Mouse (Mus musculus) Patski (cell line): ENCODE results near the gene Immp2l. TPM values are rescaled to one million over a fixed set of nuclear protein-coding genes. Genes with fewer than 3 reads are reported as not detected.

Experiments used
- ATAC-seq: fragments of 100-300 bp; one replicate; pipeline ENCODE4 v1.8.0; 2021
- CTCF ChIA-PET: fragments of 350-600 bp; sonication (Branson Sonifier 250); formaldehyde crosslinking; loops from one replicate; lab custom pipeline; 2022; ENCODE audit warnings: inconsistent platforms; lab: Charles Lee
- POLR2A ChIA-PET: fragments of 350-600 bp; sonication (Branson Sonifier 250); formaldehyde crosslinking; loops from one replicate; lab custom pipeline; 2022; ENCODE audit warnings: antibody characterized with exemption, inconsistent platforms; lab: Charles Lee
- DNase-seq: peaks from one replicate; pipeline ENCODE4 v3.0.0-alpha.2; 2011; ENCODE audit warnings: low read depth, low spot score
- H3K27me3 ChIP-seq: fragments of 371-371 bp; one replicate; pipeline ENCODE4 v1.5.1; 2021
- CTCF ChIP-seq: fragments of 100-300 bp; IDR thresholded peaks from one replicate; pipeline ENCODE4 v1.5.1; 2021
- in situ Hi-C: fragments of 300-500 bp; cut with MboI; formaldehyde crosslinking; loops from 3 replicates; pipeline ENCODE4 v1.11.1; 2018; ENCODE audit warnings: low pct_unique_long_range_greater_than_20kb, mixed read lengths
- polyA plus RNA-seq: library from polyadenylated mRNA; unstranded; gene quantifications from one replicate; pipeline ENCODE4 v1.2.3, GENCODE M21; 2021

Gene Immp2l
- polyA plus RNA-seq, 1 experiment from 2014 or later: 21.6 TPM

- POLR2A ChIA-PET: no interaction called here
Observed at GRCm38 (mm10) chr12:41050945-41051344, 27.1 kb downstream of the Immp2l start.

GRCm38 (mm10) chr12:41052897-41053296 lies 29.0 kb downstream of the Immp2l start:
- H3K27me3 ChIP-seq: no peaks in the 10 kb centered on the region

More at GRCm38 (mm10) chr12:41050945-41051344, 27.1 kb downstream of the Immp2l start:
- TF ChIP-seq CTCF: no peak
- in situ Hi-C loops: no loop called here
- no peaks in the 10 kb centered on the region for H3K27me3 ChIP-seq
- CTCF ChIA-PET: no interaction called here
- DNase-seq (no peak), ATAC-seq (no peak)

GRCm38 (mm10) chr12:41054006-41054791 lies 30.3 kb downstream of the Immp2l start:
- CTCF ChIA-PET: no interaction called here
- in situ Hi-C loops: no loop called here
- no peaks in the 10 kb centered on the region for H3K27me3 ChIP-seq
- POLR2A ChIA-PET: no interaction called here
- TF ChIP-seq CTCF: no peak
- ATAC-seq (no peak), DNase-seq (no peak)

More at GRCm38 (mm10) chr12:41052897-41053296, 29.0 kb downstream of the Immp2l start:
- no peak for TF ChIP-seq CTCF
- ChIA-PET CTCF (no interaction called here), POLR2A (no interaction called here)
- DNase-seq: no peak
- in situ Hi-C loops: no loop called here
- no peak for ATAC-seq

- in situ Hi-C loops: no loop called here
- ATAC-seq (no peak), DNase-seq (no peak)
- ChIA-PET POLR2A (no interaction called here), CTCF (no interaction called here)
- TF ChIP-seq CTCF: no peak
- H3K27me3 ChIP-seq: no peaks in the 10 kb centered on the region
Observed at GRCm38 (mm10) chr12:41055941-41056340, 32.1 kb downstream of the Immp2l start.

- POLR2A ChIA-PET: no interaction called here
- no peak for TF ChIP-seq CTCF
- no peak for DNase-seq
- no peaks in the 10 kb centered on the region for H3K27me3 ChIP-seq
- no peak for ATAC-seq
- CTCF ChIA-PET: no interaction called here
- in situ Hi-C loops: no loop called here
Observed at GRCm38 (mm10) chr12:41063281-41063680, 39.4 kb downstream of the Immp2l start.

- H3K27me3 ChIP-seq: no peaks in the 10 kb centered on the region
- DNase-seq: peak; percentile 37
- peak; percentile 52 for ATAC-seq
- in situ Hi-C loops: no loop called here
- CTCF ChIA-PET: no interaction called here
- POLR2A ChIA-PET: no interaction called here
- TF ChIP-seq CTCF: no peak
Observed at GRCm38 (mm10) chr12:41081843-41082242, 58.0 kb downstream of the Immp2l start.

GRCm38 (mm10) chr12:41084370-41085089 lies 60.6 kb downstream of the Immp2l start:
- CTCF ChIA-PET: no interaction called here
- in situ Hi-C loops: no loop called here

GRCm38 (mm10) chr12:41089931-41090366 lies 66.1 kb downstream of the Immp2l start:
- DNase-seq (peak; percentile 10), ATAC-seq (peak; percentile 76)
- no peak for TF ChIP-seq CTCF
- ChIA-PET POLR2A (no interaction called here), CTCF (interaction anchor here (1.1 kb wide), 1 partner anchor 247 kb away, joined by 3 read pairs; no protein-coding TSS in a partner anchor)
- H3K27me3 ChIP-seq: no peaks in the 10 kb centered on the region
- in situ Hi-C loops: no loop called here

More at GRCm38 (mm10) chr12:41084370-41085089, 60.6 kb downstream of the Immp2l start:
- POLR2A ChIA-PET: no interaction called here
- DNase-seq: no peak
- ATAC-seq: no peak
- no peaks in the 10 kb centered on the region for H3K27me3 ChIP-seq
- no peak for TF ChIP-seq CTCF

GRCm38 (mm10) chr12:41090771-41091170 lies 66.9 kb downstream of the Immp2l start:
- ChIA-PET CTCF (interaction anchor here (1.1 kb wide), 1 partner anchor 248 kb away, joined by 3 read pairs; no protein-coding TSS in a partner anchor), POLR2A (no interaction called here)
- in situ Hi-C loops: no loop called here
- H3K27me3 ChIP-seq: no peaks in the 10 kb centered on the region
- ATAC-seq: no peak
- no peak for DNase-seq
- no peak for TF ChIP-seq CTCF

GRCm38 (mm10) chr12:41091316-41091715 lies 67.4 kb downstream of the Immp2l start:
- H3K27me3 ChIP-seq: no peaks in the 10 kb centered on the region
- ATAC-seq (no peak), DNase-seq (no peak)
- ChIA-PET POLR2A (no interaction called here), CTCF (interaction anchor here (1.1 kb wide), 1 partner anchor 248 kb away, joined by 3 read pairs; no protein-coding TSS in a partner anchor)
- in situ Hi-C loops: no loop called here
- no peak for TF ChIP-seq CTCF

GRCm38 (mm10) chr12:41096045-41096444 lies 72.2 kb downstream of the Immp2l start:
- DNase-seq: no peak
- CTCF ChIA-PET: no interaction called here
- POLR2A ChIA-PET: no interaction called here
- no peak for TF ChIP-seq CTCF
- in situ Hi-C loops: loop anchor here (5.0 kb wide), 1 partner anchor 259 kb away; no protein-coding TSS in a partner anchor
- no peak for ATAC-seq
- H3K27me3 ChIP-seq: no peaks in the 10 kb centered on the region
